Mouse (Mus musculus): ENCODE measurements at regions not wholly inside any gene's neighbourhood (a gene's known extent, or its start where the extent isn't known, plus 50 kb on each side); places are given as distances from the start of the nearest gene placed in this dataset.

DNA sequence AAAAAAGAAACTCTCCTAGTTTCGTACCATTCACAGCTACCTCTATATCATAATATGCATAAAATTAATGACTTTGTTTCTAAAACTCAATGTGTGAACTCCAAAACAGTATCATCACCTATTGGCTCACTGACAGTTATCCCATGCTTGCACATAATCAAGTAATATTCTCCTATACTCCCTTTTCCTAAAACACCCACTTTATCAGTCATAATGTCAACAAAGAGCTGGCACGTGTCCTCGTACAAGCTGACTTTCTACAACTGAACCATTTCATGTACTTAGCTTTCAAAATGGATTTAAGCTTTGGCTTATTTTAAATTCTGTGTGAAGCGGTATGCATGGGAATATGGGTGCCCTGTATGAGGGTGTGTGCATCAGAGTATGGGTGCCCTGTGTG lies 58.0 kb upstream of the Golim4 start:
- Histone ChIP-seq H3K4me3 (ENCODE audit: low read length) (no peak overlapping the region), H3K9ac (ENCODE audit: low read depth, low read length) (no peak overlapping the region), H3K4me2 (ENCODE audit: low read length) (no peak overlapping the region), H3K27me3 (replicated peaks; ENCODE audit: control insufficient read depth, insufficient read depth, low read length) (no peaks in the 10 kb centered on the region), H3K4me1 (ENCODE audit: control insufficient read depth, insufficient read depth, low read depth, low read length) (no peaks in the 10 kb centered on the region), H3K27ac (ENCODE audit: low read depth, low read length) (no peak overlapping the region), H3K36me3 (ENCODE audit: control insufficient read depth, insufficient read depth, low read length) (no peaks in the 10 kb centered on the region), H3K9me3 (ENCODE audit: control insufficient read depth, low read length) (no peaks in the 10 kb centered on the region)
- no peak for ATAC-seq
- 92% methylated on average over 4 of the region's 4 CpGs for WGBS

GRCm38 (mm10) chr3:76008564-76009183 lies 51.9 kb upstream of the Golim4 start:
- Histone ChIP-seq H3K36me3 (ENCODE audit: control insufficient read depth, insufficient read depth, low read length) (no peaks in the 10 kb centered on the region), H3K4me2 (ENCODE audit: low read length) (no peak overlapping the region), H3K9ac (ENCODE audit: low read depth, low read length) (no peak overlapping the region), H3K4me1 (ENCODE audit: control insufficient read depth, insufficient read depth, low read depth, low read length) (no peaks in the 10 kb centered on the region), H3K27ac (ENCODE audit: low read depth, low read length) (no peak overlapping the region), H3K9me3 (ENCODE audit: control insufficient read depth, low read length) (no peaks in the 10 kb centered on the region), H3K4me3 (ENCODE audit: low read length) (no peak overlapping the region), H3K27me3 (replicated peaks; ENCODE audit: control insufficient read depth, insufficient read depth, low read length) (no peaks in the 10 kb centered on the region)
- 24% methylated on average over 3 of the region's 3 CpGs for WGBS
- peak; percentile 80 for ATAC-seq
